Mouse (Mus musculus) erythroblast, embryonic 14.5 days (primary cell): ENCODE results near the gene Robo1. TPM values are rescaled to one million over a fixed set of nuclear protein-coding genes. Genes with fewer than 3 reads are reported as not detected.

ENCODE experiments used
- H3K27me3 ChIP-seq: 2 replicates; pipeline ENCODE4 v1.6.1; 2012; ENCODE audit warnings: inconsistent platforms; ENCODE audit not compliant: control insufficient read depth
- H3K36me3 ChIP-seq: 2 replicates; pipeline ENCODE4 v1.6.1; 2012; ENCODE audit warnings: mild to moderate bottlenecking, inconsistent platforms; ENCODE audit not compliant: control insufficient read depth
- H3K4me1 ChIP-seq: 2 replicates; pipeline ENCODE4 v1.6.1; 2012; ENCODE audit warnings: inconsistent platforms; ENCODE audit not compliant: control insufficient read depth
- H3K4me3 ChIP-seq: replicated peaks from 2 replicates; pipeline ENCODE3; 2012; ENCODE audit warnings: moderate library complexity, mild to moderate bottlenecking, inconsistent platforms
- H3K9me3 ChIP-seq: 2 replicates; pipeline ENCODE4 v1.6.1; 2012; ENCODE audit warnings: low read length, inconsistent platforms, mixed read lengths; ENCODE audit not compliant: control insufficient read depth
- GATA1 ChIP-seq: IDR thresholded peaks from 2 replicates; pipeline ENCODE4 v1.6.1; 2012; ENCODE audit warnings: low read length, inconsistent platforms, mixed read lengths
- TAL1 ChIP-seq: IDR thresholded peaks from 3 replicates; pipeline ENCODE4 v1.6.1; 2012; ENCODE audit warnings: low read length, inconsistent platforms, mixed read lengths
- polyA plus RNA-seq: library from polyadenylated mRNA; stranded (reverse); fragments of >175 nt; gene quantifications from 2 replicates; pipeline ENCODE4 v1.2.3, GENCODE M21; 2012

The Robo1 gene
- polyA plus RNA-seq, 1 experiment = not detected

GRCm38 (mm10) chr16:73083077-73083476 is 775.0 kb downstream of the Robo1 start:
- H3K36me3 ChIP-seq = no peaks in the 10 kb centered on the region
- no peaks in the 10 kb centered on the region for H3K27me3 ChIP-seq
- H3K4me1 ChIP-seq = no peaks in the 10 kb centered on the region
- TF ChIP-seq TAL1 (no peak), GATA1 (no peak)
- H3K4me3 ChIP-seq = no peak overlapping the region
- H3K9me3 ChIP-seq = no peaks in the 10 kb centered on the region; the same call in 1 of the 2 replicates
